8 mouse cellular contexts compared by ENCODE assay signal in genomic region chr4:134395977-134396825, GRCm38 (mm10). TPM values are rescaled to one million over a fixed set of nuclear protein-coding genes. Genes with fewer than 3 reads are reported as not detected.
DNase-seq lines count a peak whose midpoint lies in the region; ATAC-seq lines count a peak whose summit lies in the region.

Gene Pafah2, plus strand, starts transcription at chr4:134396320.

- no peaks in the 10 kb centered on the region for H3K79me2 ChIP-seq in macrophage (ENCODE audit: inconsistent target)

- peak within 1 kb of the TSS; percentile 67 for H3K4me2 ChIP-seq in hindbrain, embryonic 16.5 days (ENCODE audit: low read length)

- peak within 1 kb of the TSS; percentile 44 for H3K4me3 ChIP-seq in hindbrain, embryonic 16.5 days (ENCODE audit: low read length)
- peak within 1 kb of the TSS; percentile 73 for H3K4me3 ChIP-seq in macrophage (ENCODE audit: inconsistent target)

- WGBS in hindbrain, embryonic 16.5 days: under 1% methylated on average over 31 of the region's 31 CpGs
- WGBS in macrophage (ENCODE audit: missing documents): 2% methylated on average over 30 of the region's 31 CpGs

- peak within 1 kb of the TSS; percentile 57 for H3K9ac ChIP-seq in hindbrain, embryonic 16.5 days (ENCODE audit: low read depth, low read length)

- peak within 1 kb of the TSS; percentile 67 for H3K27ac ChIP-seq in hindbrain, embryonic 16.5 days (ENCODE audit: low read depth, low read length)
- H3K27ac ChIP-seq in macrophage: peak within 1 kb of the TSS; percentile 64

- 0 out of 2 replicates have a peak, but pooled peaks cover 2% of the 10 kb centered on the region for H3K9me3 ChIP-seq in hindbrain, embryonic 16.5 days (ENCODE audit: control insufficient read depth, low read length)

- peaks cover 19% of the 10 kb centered on the region for H3K4me1 ChIP-seq in hindbrain, embryonic 16.5 days (ENCODE audit: control insufficient read depth, insufficient read depth, low read depth, low read length)

- H3K36me3 ChIP-seq in hindbrain, embryonic 16.5 days (ENCODE audit: control insufficient read depth, insufficient read depth, low read length): no peaks in the 10 kb centered on the region
- no peaks in the 10 kb centered on the region for H3K36me3 ChIP-seq in macrophage (ENCODE audit: inconsistent target)

- ATAC-seq in hindbrain, embryonic 16.5 days: peak; percentile 98

- DNase-seq in WW6 (ENCODE audit: low read depth, low spot score): peak; percentile 92
- DNase-seq in cerebellum, postnatal 4 days (ENCODE audit: low spot score in 2 of 2): peak; percentile 86 to 92
- peak; percentile 97 for DNase-seq in gastrocnemius, adult 18-20 months (ENCODE audit: low spot score)
- DNase-seq in left cerebral cortex, adult 18-20 months (ENCODE audit: low spot score in 2 of 2): peak; percentile 92 to 93
- DNase-seq in right cerebral cortex, adult 18-20 months: peak; percentile 97
- peak; percentile 78 for DNase-seq in urinary bladder, postnatal 10 days (ENCODE audit: low spot score)

- no peaks in the 10 kb centered on the region for H3K27me3 ChIP-seq in hindbrain, embryonic 16.5 days (replicated peaks; ENCODE audit: control insufficient read depth, insufficient read depth, low read length)

RNA-seq across cellular contexts. Expression of gene Pafah2, which starts in this region (rescaled TPM):
- total RNA-seq in gastrocnemius, adult 18-20 months (2021): 1 to 10 TPM; 2.5 to 2.6 TPM
- 7.8 and 8.5 TPM in 2 replicates for polyA plus RNA-seq in hindbrain, embryonic 16.5 days (2015; fragmentation: Nextera tagmentation; extraction: Ambion mirVana)
- total RNA-seq in left cerebral cortex, adult 18-20 months (2021): 1 to 10 TPM; 4.8 to 7.4 TPM
- total RNA-seq in macrophage (2018; cell fraction: chromatin; rRNA removed): 10 to 100 TPM in 23 of 26 experiments, 1 to 10 TPM in 3; 5.3 to 58.1 (median 26.3) TPM
- 10 to 100 TPM in 19 of 26 experiments, 1 to 10 TPM in 7; 7.7 to 19.7 (median 11.1) TPM for total RNA-seq in macrophage (2018; cell fraction: cytosol; rRNA removed)
- total RNA-seq in macrophage (2018; cell fraction: nucleus; rRNA removed): 10 to 100 TPM in 21 of 26 experiments, 1 to 10 TPM in 5; 5.7 to 35.3 (median 16.0) TPM
- 5.0 to 14.1 TPM (median 9.5 TPM) in 3 replicates for polyA plus RNA-seq in macrophage (2018)

Comparison
In these comparisons a context has a peak if more than half of its experiments do, and no peak if none do; other contexts are left out.
1. Peak in every context shown above with its lines: DNase-seq, ATAC-seq, H3K4me3 ChIP-seq and H3K27ac ChIP-seq.